Mouse (Mus musculus): ENCODE data around the gene Tesc.
A peak's percentile ranks its signal among the peaks of the same experiment; 100 is the strongest.

- TF ChIP-seq CTCF (IDR thresholded peaks at IDR 0.05; ENCODE audit: insufficient read depth, low read depth, low read length) (no peak), POLR2A (IDR thresholded peaks at IDR 0.05; ENCODE audit: insufficient read depth, low read depth, low read length) (0 out of 2 replicates have a peak, but pooled peaks have one; percentile 17)
These were observed at the start of gene Tesc for GRCm38 (mm10) chr5:118027698-118028190.

Data from olfactory bulb, adult 2 months (tissue).